Mouse (Mus musculus) limb, embryonic 12.5 days (tissue): ENCODE data around the gene Slc4a10. TPM values are rescaled to one million over a fixed set of nuclear protein-coding genes. Genes with fewer than 3 reads are reported as not detected.

ENCODE experiments used
- ATAC-seq: fragments of 200-750 bp; cut with Nextera tagmentation; 2 replicates; pipeline ENCODE4 v1.8.0; 2017; ENCODE audit warnings: low read depth, moderate TSS enrichment; ENCODE audit not compliant: insufficient number of reproducible peaks, insufficient read depth, low FRiP score, low TSS enrichment
- H3K27ac ChIP-seq: fragments of 300-500 bp; sonication (generic); 2 replicates; pipeline ENCODE4 v1.5.1; 2016; ENCODE audit warnings: mild to moderate bottlenecking, moderate library complexity
- H3K27me3 ChIP-seq: fragments of 300-500 bp; sonication (generic); 2 replicates; pipeline ENCODE4 v1.6.1; 2016; ENCODE audit warnings: mild to moderate bottlenecking, moderate library complexity
- H3K36me3 ChIP-seq: fragments of 300-500 bp; sonication (generic); 2 replicates; pipeline ENCODE4 v1.6.1; 2016; ENCODE audit warnings: mild to moderate bottlenecking, moderate library complexity
- H3K4me1 ChIP-seq: fragments of 300-500 bp; sonication (generic); replicated peaks from 2 replicates; pipeline ENCODE4 v1.6.1; 2016
- H3K4me2 ChIP-seq: fragments of 300-500 bp; sonication (generic); 2 replicates; pipeline ENCODE4 v1.6.1; 2016; ENCODE audit warnings: mild to moderate bottlenecking, moderate library complexity
- H3K4me3 ChIP-seq: fragments of 300-500 bp; sonication (generic); replicated peaks from 2 replicates; pipeline ENCODE4 v1.5.1; 2016; ENCODE audit warnings: mild to moderate bottlenecking
- H3K9ac ChIP-seq: fragments of 300-500 bp; sonication (generic); replicated peaks from 2 replicates; pipeline ENCODE4 v1.6.1; 2016; ENCODE audit warnings: mild to moderate bottlenecking, moderate library complexity
- H3K9me3 ChIP-seq: fragments of 300-500 bp; sonication (generic); 2 replicates; pipeline ENCODE4 v1.6.1; 2016; ENCODE audit warnings: mild to moderate bottlenecking, moderate library complexity
- whole genome bisulfite sequencing: fragments of 180-500 bp; shearing (Covaris S2); methylation state at CpG from one replicate; pipeline ENCODE4 v1.1.7; 2016; 5-methylcytosine and 5-hydroxymethylcytosine counted together
- polyA plus RNA-seq: library from polyadenylated mRNA; unstranded; fragments of >200 nt; fragmentation: Nextera tagmentation; extraction: Ambion mirVana; gene quantifications from 2 replicates; pipeline ENCODE4 v1.2.1, GENCODE M21; 2016

Gene Slc4a10
- polyA plus RNA-seq, 1 experiment from 2014 or later: not detected

DNA sequence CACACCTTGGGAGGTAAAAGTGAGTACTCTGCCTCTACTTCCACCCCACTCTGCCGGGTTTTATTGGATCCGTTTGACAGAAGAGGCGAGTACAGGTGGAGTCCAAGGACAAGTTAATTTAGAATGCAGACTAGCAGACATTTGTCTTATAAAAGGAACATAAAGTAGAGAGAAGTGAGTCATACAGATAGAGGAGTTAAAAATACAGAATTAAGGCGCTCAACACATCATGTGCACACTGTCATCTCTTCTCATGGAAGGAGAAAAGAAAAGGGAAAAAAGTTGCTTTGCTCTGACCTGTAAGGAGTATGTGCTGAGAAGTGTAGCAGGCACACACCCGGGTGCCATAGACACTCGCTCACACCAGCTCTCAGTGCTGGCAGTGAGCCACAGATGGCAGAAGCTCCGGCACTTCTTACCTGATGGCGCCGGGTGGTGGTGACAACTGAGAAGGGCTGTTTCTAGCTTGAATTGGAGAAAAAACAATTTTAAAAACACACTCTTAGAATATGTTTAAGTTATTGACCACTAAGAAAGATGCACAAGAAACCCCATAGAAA, 276.9 kb downstream of the Slc4a10 start:
- Histone ChIP-seq H3K4me2 (no peak overlapping the region), H3K36me3 (no peaks in the 10 kb centered on the region), H3K27me3 (no peaks in the 10 kb centered on the region), H3K9me3 (no peaks in the 10 kb centered on the region), H3K27ac (no peak overlapping the region), H3K4me1 (no peaks in the 10 kb centered on the region), H3K4me3 (no peak overlapping the region), H3K9ac (no peak overlapping the region)
- ATAC-seq: no peak
- WGBS: 83% methylated on average over 9 of the region's 9 CpGs

DNA sequence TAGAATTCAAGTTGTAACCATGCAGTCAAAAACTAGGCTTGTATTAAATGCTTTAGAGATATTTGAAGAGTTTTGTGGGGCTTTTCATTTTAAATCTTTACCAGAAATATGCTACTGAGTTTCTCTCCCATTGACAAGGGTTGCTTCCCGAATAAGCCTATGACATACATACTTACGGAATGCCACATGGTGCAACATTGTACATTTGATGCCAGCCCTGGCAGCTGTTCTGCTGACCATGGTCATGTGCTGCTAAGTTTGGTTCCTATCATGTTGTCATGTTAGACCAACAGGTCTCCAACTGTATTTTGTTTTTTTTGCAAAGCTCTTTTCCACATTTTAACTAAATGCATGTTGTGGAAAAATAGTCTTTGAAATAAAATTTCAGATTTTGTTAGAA, 279.1 kb downstream of the Slc4a10 start:
- H3K9ac ChIP-seq: no peak overlapping the region
- no peak for ATAC-seq
- no peak overlapping the region for H3K4me3 ChIP-seq
- no peaks in the 10 kb centered on the region for H3K27me3 ChIP-seq
- H3K4me2 ChIP-seq: no peak overlapping the region
- no peak overlapping the region for H3K27ac ChIP-seq
- H3K36me3 ChIP-seq: no peaks in the 10 kb centered on the region
- H3K9me3 ChIP-seq: no peaks in the 10 kb centered on the region
- WGBS: 94% methylated on average over 2 of the region's 2 CpGs
- H3K4me1 ChIP-seq: no peaks in the 10 kb centered on the region

DNA sequence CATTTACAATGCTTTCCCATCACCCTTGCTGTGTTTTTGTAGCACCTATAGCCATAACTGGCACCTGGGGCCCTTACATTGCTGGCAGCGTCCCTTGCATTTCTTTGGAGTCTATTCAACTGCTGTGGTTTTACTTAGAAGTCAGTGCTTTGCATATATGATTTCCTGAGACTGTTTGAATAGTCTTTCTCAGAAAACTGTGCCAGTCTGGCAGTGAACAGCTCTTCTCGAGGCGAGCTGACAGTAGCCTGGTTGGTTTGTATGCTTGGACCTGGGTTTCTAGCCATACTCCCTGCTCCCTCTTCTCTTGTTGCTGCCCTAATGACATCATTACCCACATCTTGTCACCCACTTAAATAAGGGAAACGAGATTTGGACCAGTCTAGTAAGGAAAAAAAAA, 285.7 kb downstream of the Slc4a10 start:
- WGBS: 63% methylated on average over 4 of the region's 4 CpGs

DNA sequence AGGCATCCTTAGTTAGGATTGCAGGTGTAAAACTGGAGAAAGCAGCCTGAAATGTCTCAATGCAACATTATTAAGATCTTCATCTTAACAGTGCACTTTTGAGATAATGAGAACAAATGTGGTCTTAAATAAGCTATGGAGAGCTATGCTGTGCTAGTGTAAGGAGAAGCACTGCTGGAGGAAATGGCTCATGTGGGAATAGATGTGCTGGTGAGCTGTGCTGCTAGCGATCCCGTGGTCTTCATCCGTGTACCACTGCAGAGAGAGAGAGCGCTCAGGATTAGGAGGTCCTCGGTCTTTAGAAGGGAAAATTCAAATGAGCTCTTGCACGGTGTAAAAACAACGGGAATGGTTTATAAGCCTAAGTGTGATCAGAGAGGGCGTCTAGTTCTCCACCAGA, 286.2 kb downstream of the Slc4a10 start:
- no peak for ATAC-seq
- H3K4me3 ChIP-seq: no peak overlapping the region
- no peaks in the 10 kb centered on the region for H3K36me3 ChIP-seq
- H3K27ac ChIP-seq: no peak overlapping the region
- H3K4me1 ChIP-seq: no peaks in the 10 kb centered on the region
- H3K4me2 ChIP-seq: no peak overlapping the region
- H3K9me3 ChIP-seq: no peaks in the 10 kb centered on the region
- no peaks in the 10 kb centered on the region for H3K27me3 ChIP-seq
- H3K9ac ChIP-seq: no peak overlapping the region
- 76% methylated on average over 8 of the region's 8 CpGs for WGBS

More for the DNA sequence above, 285.7 kb downstream of the Slc4a10 start:
- Histone ChIP-seq H3K4me3 (no peak overlapping the region), H3K36me3 (no peaks in the 10 kb centered on the region), H3K27me3 (no peaks in the 10 kb centered on the region), H3K27ac (no peak overlapping the region), H3K4me2 (no peak overlapping the region), H3K9ac (no peak overlapping the region), H3K4me1 (no peaks in the 10 kb centered on the region), H3K9me3 (no peaks in the 10 kb centered on the region)
- no peak for ATAC-seq

DNA sequence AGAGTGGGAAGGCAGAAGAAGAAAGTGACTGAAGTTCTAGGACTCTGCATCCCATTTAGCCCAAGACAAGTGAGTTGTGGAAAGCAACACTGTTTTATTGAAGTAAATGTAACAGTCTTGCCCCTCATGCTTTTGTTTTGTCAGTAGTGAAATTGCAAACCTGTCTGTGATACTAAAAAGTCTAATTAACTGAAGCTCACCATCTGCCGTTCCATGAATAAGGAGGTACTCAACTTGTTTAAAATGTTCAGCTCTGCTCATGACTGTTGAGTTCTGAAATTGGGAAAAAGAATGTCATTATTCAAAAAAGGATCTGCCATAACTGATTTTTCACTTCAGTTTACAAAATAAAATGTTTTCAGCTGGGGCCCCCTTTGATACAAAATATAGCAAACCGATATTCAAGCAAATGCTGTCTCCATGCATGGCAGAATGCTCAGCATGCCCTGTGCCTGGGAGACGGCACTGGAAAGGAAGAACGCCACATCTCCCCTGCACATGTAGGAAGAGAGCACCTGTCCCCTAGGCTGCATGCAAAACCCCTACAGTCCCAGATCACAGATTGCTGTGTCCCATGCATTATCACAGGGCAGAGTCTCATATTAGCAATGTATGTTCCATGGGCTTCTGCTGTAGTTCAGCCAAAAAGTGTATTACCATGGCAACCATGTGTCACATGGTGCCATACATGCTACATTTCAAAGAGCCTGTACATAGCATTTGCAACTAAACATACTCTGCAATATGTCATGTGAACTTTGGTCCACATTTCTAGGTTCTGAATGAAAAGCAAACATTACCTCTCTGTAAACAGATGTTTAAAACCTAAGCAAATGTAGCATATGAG, 288.4 kb downstream of the Slc4a10 start:
- Histone ChIP-seq H3K9ac (no peak overlapping the region), H3K4me2 (no peak overlapping the region), H3K9me3 (no peaks in the 10 kb centered on the region), H3K27ac (no peak overlapping the region), H3K4me3 (no peak overlapping the region), H3K36me3 (no peaks in the 10 kb centered on the region), H3K27me3 (no peaks in the 10 kb centered on the region), H3K4me1 (no peaks in the 10 kb centered on the region)
- WGBS: 88% methylated on average over 4 of the region's 4 CpGs
- no peak for ATAC-seq

DNA sequence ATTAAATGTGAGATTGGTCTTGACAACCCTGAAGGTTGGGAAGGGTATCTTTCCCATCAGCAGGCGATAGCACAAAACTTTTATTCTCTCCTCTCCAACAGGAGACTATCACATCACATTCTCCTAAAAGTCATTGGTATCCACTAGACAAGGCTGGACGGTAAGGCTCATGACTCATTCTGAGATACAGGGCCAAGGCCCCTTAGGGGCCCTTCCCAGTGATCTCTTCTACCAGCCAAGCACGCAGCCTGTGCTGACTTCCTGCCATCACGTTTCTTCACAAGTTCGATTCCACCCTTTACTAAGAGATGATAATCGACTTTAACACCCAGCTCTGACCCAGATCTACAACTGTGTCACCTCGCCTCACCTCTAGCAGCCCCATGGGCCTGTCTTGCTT, 290.8 kb downstream of the Slc4a10 start:
- 79% methylated on average over 7 of the region's 7 CpGs for WGBS
- H3K36me3 ChIP-seq: no peaks in the 10 kb centered on the region
- no peaks in the 10 kb centered on the region for H3K4me1 ChIP-seq

DNA sequence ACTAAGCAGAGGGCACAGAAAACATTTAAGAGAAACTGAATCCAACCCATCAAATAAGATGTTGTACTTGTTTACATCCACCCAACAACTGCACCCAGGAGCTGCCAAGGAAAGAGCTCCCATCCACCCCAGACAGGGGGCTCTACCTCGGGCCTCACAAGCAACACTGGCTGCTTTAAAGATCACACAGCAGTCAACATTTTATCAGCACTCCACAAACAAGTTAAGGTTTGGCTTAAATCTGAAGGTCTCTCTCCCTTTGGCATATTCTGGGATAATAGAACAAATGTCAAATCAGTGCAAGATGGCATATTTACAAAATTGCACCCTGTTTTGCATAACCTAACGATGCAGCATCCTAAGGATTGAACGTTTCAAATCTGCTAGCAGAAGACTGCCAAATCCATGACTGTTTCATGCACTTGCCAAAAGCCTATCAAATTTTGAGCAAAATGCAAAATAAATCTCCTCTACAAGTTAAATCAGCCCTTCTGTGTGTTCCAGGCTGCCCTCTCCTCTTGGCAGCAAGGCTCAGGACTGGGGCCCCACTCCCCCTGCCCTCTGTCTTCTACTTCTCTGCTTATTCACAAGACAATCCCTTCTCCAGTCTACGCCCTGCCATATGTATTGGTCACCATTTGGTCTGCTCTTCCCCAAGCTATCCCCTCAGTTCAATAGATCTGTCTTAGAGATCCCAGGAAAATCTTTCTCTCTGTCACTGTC, 293.1 kb downstream of the Slc4a10 start:
- H3K4me1 ChIP-seq: no peaks in the 10 kb centered on the region
- no peak overlapping the region for H3K4me2 ChIP-seq
- no peaks in the 10 kb centered on the region for H3K9me3 ChIP-seq
- WGBS: 76% methylated on average over 4 of the region's 4 CpGs
- no peak overlapping the region for H3K4me3 ChIP-seq
- no peak overlapping the region for H3K9ac ChIP-seq
- no peaks in the 10 kb centered on the region; the same call in 1 of the 2 replicates for H3K27me3 ChIP-seq
- no peaks in the 10 kb centered on the region for H3K36me3 ChIP-seq
- ATAC-seq: no peak
- H3K27ac ChIP-seq: no peak overlapping the region

More for the DNA sequence above, 290.8 kb downstream of the Slc4a10 start:
- no peak for ATAC-seq
- Histone ChIP-seq H3K9ac (no peak overlapping the region), H3K27ac (no peak overlapping the region), H3K4me3 (no peak overlapping the region), H3K27me3 (no peaks in the 10 kb centered on the region; the same call in 1 of the 2 replicates), H3K4me2 (no peak overlapping the region), H3K9me3 (no peaks in the 10 kb centered on the region)

DNA sequence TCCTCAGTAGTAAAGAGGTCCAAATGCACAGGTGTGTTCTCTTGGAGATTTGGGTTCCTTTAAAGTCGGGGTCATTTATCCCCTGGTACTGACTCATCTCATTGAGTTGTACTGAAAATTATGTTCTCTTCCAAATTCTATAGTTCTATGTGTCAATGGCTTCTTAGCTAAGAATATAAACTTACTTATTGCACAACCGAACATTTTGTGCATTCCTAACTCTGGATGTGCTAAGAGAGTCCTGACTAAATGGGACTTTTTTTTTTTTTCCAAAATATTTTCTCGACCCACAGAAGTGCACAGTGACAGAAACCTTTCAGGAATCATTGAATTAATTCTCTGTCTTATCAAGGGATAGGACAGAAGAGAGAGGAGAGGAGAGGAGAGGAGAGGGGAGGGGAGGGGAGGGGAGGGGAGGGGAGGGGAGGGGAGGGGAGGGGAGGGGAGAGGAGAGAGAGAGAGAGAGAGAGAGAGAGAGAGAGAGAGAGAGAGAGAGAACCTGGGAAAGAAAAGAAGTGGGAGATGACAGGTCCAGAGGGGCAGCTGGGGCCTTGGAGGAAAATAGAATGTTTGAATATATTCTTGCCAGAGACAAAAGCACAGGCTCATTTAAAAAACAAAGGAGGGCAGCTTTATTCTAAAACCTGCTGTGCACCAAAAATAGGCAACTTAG, 294.9 kb downstream of the Slc4a10 start:
- no peaks in the 10 kb centered on the region for H3K4me1 ChIP-seq
- no peak overlapping the region for H3K9ac ChIP-seq
- H3K4me3 ChIP-seq: no peak overlapping the region
- H3K36me3 ChIP-seq: no peaks in the 10 kb centered on the region
- no peaks in the 10 kb centered on the region for H3K9me3 ChIP-seq
- no peak for ATAC-seq
- no peak overlapping the region for H3K27ac ChIP-seq
- 76% methylated on average over 3 of the region's 3 CpGs for WGBS
- no peaks in the 10 kb centered on the region; the same call in 1 of the 2 replicates for H3K27me3 ChIP-seq
- H3K4me2 ChIP-seq: no peak overlapping the region

DNA sequence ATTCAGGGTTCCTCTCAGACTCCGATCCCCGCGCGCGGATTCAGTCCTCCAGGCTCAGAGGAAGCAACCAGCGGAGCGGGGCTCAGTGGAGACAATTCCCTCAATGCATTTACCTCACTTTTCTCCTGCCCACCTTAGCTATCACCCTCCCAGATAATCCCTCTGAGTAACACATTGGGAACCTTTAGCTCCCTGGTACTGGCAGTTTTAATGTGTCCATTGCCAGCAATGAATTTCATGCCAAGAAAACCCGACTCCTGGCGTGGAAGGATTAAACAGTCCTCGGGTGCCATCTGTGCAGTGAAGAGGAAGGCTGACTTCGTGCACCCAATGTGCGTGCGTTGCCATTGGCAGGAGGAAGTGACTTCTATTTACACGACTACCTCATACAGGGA, 295.5 kb downstream of the Slc4a10 start:
- Histone ChIP-seq H3K4me2 (no peak overlapping the region), H3K36me3 (no peaks in the 10 kb centered on the region), H3K4me1 (no peaks in the 10 kb centered on the region), H3K27me3 (no peaks in the 10 kb centered on the region; the same call in 1 of the 2 replicates), H3K4me3 (no peak overlapping the region), H3K9me3 (no peaks in the 10 kb centered on the region), H3K27ac (no peak overlapping the region), H3K9ac (no peak overlapping the region)
- ATAC-seq: no peak
- WGBS: 50% methylated on average over 14 of the region's 14 CpGs

DNA sequence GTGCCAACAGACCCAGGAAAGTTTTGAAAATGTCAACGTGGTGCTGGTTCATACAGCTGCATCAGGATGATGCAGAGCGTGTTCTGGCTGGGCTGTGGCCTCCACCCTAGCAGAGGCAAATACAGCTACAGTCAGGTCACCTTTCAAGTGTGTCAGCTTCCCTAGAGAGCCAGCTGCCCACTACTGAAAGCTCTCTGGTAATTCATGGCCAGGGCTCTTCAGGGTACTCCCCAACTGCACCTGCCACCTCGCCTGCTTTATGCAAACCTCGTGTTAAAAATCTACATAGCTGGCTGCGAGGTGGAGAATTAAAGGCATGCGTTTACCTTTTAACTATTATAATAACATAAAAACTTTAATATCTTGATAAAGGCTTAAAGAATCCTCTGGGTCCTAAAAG, 298.1 kb downstream of the Slc4a10 start:
- no peaks in the 10 kb centered on the region for H3K4me1 ChIP-seq
- H3K27me3 ChIP-seq: no peaks in the 10 kb centered on the region; the same call in 1 of the 2 replicates
- no peak overlapping the region for H3K4me3 ChIP-seq
- no peaks in the 10 kb centered on the region for H3K9me3 ChIP-seq
- no peaks in the 10 kb centered on the region for H3K36me3 ChIP-seq
- no peak overlapping the region for H3K27ac ChIP-seq
- no peak for ATAC-seq
- no peak overlapping the region for H3K9ac ChIP-seq
- no peak overlapping the region for H3K4me2 ChIP-seq
- 64% methylated on average over 6 of the region's 6 CpGs for WGBS

DNA sequence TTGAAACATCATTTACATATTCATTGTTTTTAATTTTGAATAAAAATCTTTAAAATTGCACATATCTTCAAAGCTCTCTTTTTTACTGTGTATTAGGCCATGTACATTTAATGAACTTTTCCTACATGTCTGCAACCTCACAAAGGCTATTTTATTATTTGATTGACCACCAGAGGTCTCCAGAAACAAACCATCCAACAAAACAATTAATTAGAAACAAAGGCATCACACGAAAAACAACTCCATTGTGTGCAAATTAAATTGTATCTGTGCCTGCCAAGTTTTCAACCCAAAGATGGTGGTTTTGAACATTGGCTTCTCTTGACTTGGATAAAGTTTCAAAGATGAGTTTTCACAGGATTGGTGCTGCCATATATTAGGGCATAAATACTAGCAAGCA, 300.5 kb downstream of the Slc4a10 start:
- H3K27ac ChIP-seq: no peak overlapping the region
- WGBS: 33% methylated on average over 1 of the region's 1 CpGs
- H3K9me3 ChIP-seq: no peaks in the 10 kb centered on the region
- H3K36me3 ChIP-seq: no peaks in the 10 kb centered on the region
- no peak overlapping the region for H3K9ac ChIP-seq
- no peak for ATAC-seq
- no peaks in the 10 kb centered on the region for H3K4me1 ChIP-seq
- H3K27me3 ChIP-seq: no peaks in the 10 kb centered on the region
- no peak overlapping the region for H3K4me3 ChIP-seq
- H3K4me2 ChIP-seq: no peak overlapping the region
